Mouse (Mus musculus) neural tube, embryonic 11.5 days (tissue): ENCODE measurements at regions not wholly inside any gene's neighbourhood (a gene's known extent, or its start where the extent isn't known, plus 50 kb on each side); places are given as distances from the start of the nearest gene placed in this dataset.
"Not testable (repeated sequence)": the region's sequence is repeated elsewhere in the genome, so short reads cannot be mapped to it uniquely, and the experiment has no call there.

ENCODE experiments used
- ATAC-seq: fragments of 200-750 bp; cut with Nextera tagmentation; 2 replicates; pipeline ENCODE4 v1.8.0; 2017; ENCODE audit warnings: moderate number of reproducible peaks, mild to moderate bottlenecking, moderate TSS enrichment, moderate library complexity; ENCODE audit not compliant: insufficient read depth, low FRiP score, low TSS enrichment
- DNase-seq: peaks from one replicate; pipeline ENCODE4 v3.0.0-alpha.2; 2015; ENCODE audit warnings: low spot score
- H3K27ac ChIP-seq: fragments of 300-500 bp; sonication (generic); 2 replicates; pipeline ENCODE4 v1.5.1; 2014; ENCODE audit warnings: low read depth, mild to moderate bottlenecking, low read length
- H3K27me3 ChIP-seq: fragments of 300-500 bp; sonication (generic); 2 replicates; pipeline ENCODE4 v1.6.1; 2014; ENCODE audit warnings: mild to moderate bottlenecking, low read length, mixed read lengths; ENCODE audit not compliant: control insufficient read depth, insufficient read depth
- H3K36me3 ChIP-seq: fragments of 300-500 bp; sonication (generic); 2 replicates; pipeline ENCODE4 v1.6.1; 2014; ENCODE audit warnings: mild to moderate bottlenecking, low read length, moderate library complexity, mixed read lengths; ENCODE audit not compliant: control insufficient read depth, insufficient read depth
- H3K4me1 ChIP-seq: fragments of 300-500 bp; sonication (generic); 2 replicates; pipeline ENCODE4 v1.6.1; 2014; ENCODE audit warnings: low read length, mixed read lengths; ENCODE audit not compliant: control insufficient read depth, insufficient read depth
- H3K4me2 ChIP-seq: fragments of 300-500 bp; sonication (generic); 2 replicates; pipeline ENCODE4 v1.6.1; 2014; ENCODE audit warnings: low read depth, mild to moderate bottlenecking, moderate library complexity
- H3K4me3 ChIP-seq: fragments of 300-500 bp; sonication (generic); 2 replicates; pipeline ENCODE4 v1.5.1; 2014; ENCODE audit warnings: low read depth, low read length
- H3K9ac ChIP-seq: fragments of 300-500 bp; sonication (generic); 2 replicates; pipeline ENCODE4 v1.6.1; 2014; ENCODE audit warnings: mild to moderate bottlenecking, low read length
- H3K9me3 ChIP-seq: fragments of 300-500 bp; sonication (generic); 2 replicates; pipeline ENCODE4 v1.6.1; 2016; ENCODE audit warnings: low read length; ENCODE audit not compliant: control insufficient read depth
- WGBS: fragments of 180-500 bp; shearing (Covaris S2); extraction: QIAGEN DNeasy Blood & Tissue Kit; methylation state at CpG from one replicate; pipeline ENCODE4 v1.1.7; 2014; 5-methylcytosine and 5-hydroxymethylcytosine counted together

GRCm38 (mm10) chr19:3158149-3158548 is 124.6 kb upstream of the Mrpl21 start:
- H3K36me3 ChIP-seq, ATAC-seq, H3K9me3 ChIP-seq, H3K4me1 ChIP-seq, H3K4me3 ChIP-seq, H3K4me2 ChIP-seq, DNase-seq, H3K27me3 ChIP-seq, H3K27ac ChIP-seq, H3K9ac ChIP-seq: not testable (repeated sequence)
- WGBS, result 85% methylated on average over 2 of the region's 2 CpGs

DNA sequence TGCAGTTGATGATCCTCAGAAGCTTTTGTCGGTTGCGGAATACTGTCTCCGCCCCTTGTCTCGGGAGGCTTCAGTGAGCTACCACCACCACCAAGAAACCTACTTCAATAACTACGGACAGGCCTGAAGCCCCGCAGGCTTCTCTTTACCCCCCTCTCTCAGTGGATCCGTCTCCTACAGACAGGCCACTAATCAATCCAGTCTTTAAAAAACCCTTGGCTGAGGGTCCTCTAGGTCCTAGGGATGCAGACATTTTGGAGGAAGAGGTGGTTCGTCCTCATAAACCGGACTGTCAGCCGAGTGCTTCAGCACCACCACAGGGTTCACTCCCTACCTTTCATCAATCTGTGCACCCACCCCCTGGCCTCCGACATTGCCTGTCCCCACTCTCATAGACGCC is 123.4 kb upstream of the Mrpl21 start:
- H3K9me3 ChIP-seq, result peaks cover 9% of the 10 kb centered on the region; the same call in 1 of the 2 replicates
- no peak overlapping the region for H3K4me2 ChIP-seq
- DNase-seq (no peak), ATAC-seq (no peak)
- WGBS, result 90% methylated on average over 12 of the region's 12 CpGs
- H3K27ac ChIP-seq, result no peak overlapping the region
- no peaks in the 10 kb centered on the region for H3K27me3 ChIP-seq
- H3K9ac ChIP-seq, result no peak overlapping the region
- no peaks in the 10 kb centered on the region for H3K36me3 ChIP-seq
- H3K4me1 ChIP-seq, result no peaks in the 10 kb centered on the region
- no peak overlapping the region for H3K4me3 ChIP-seq

- no peak for ATAC-seq
- WGBS, result 63% methylated on average over 7 of the region's 7 CpGs
- DNase-seq, result no peak
These were observed 115.0 kb upstream of the Mrpl21 start for GRCm38 (mm10) chr19:3167683-3168082.

DNA sequence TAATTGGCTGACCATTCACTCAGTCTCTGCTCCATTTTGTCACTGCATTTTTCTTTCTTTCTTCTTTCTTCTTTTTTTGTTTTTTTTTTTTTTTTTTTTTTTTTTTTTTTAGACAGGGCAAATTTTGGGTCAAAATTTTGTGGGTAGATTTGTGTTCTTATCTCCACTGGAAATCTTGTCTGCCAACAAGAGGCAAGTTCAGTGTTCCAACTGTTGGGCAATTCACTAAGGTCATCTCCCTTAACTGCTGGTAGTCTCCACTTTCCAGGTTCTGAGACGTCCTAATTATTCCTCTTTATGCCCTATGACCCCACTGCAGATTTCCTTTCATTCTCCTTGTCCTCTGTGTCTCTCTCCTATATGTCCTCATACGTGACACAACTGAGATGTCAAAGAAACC is 100.1 kb upstream of the Mrpl21 start:
- 62% methylated on average over 2 of the region's 2 CpGs for WGBS

More at GRCm38 (mm10) chr19:3167683-3168082, 115.0 kb upstream of the Mrpl21 start:
- H3K4me3 ChIP-seq, result no peak overlapping the region
- H3K4me2 ChIP-seq, result no peak overlapping the region
- H3K4me1 ChIP-seq, result no peaks in the 10 kb centered on the region
- H3K27ac ChIP-seq, result no peak overlapping the region
- H3K27me3 ChIP-seq, result no peaks in the 10 kb centered on the region
- H3K9ac ChIP-seq, result no peak overlapping the region
- no peaks in the 10 kb centered on the region for H3K36me3 ChIP-seq
- H3K9me3 ChIP-seq, result peaks cover 2% of the 10 kb centered on the region; the same call in 1 of the 2 replicates

GRCm38 (mm10) chr19:3192644-3193043 is 90.1 kb upstream of the Mrpl21 start:
- H3K27ac ChIP-seq, result no peak overlapping the region
- DNase-seq (no peak), ATAC-seq (no peak)
- H3K4me1 ChIP-seq, result no peaks in the 10 kb centered on the region
- H3K9me3 ChIP-seq, result no peaks in the 10 kb centered on the region
- no peak overlapping the region for H3K9ac ChIP-seq
- no peaks in the 10 kb centered on the region for H3K27me3 ChIP-seq
- H3K36me3 ChIP-seq, result no peaks in the 10 kb centered on the region
- H3K4me2 ChIP-seq, result no peak overlapping the region
- no peak overlapping the region for H3K4me3 ChIP-seq

More for the DNA sequence above, 100.1 kb upstream of the Mrpl21 start:
- DNase-seq (no peak), ATAC-seq (no peak)
- H3K4me2 ChIP-seq, result no peak overlapping the region
- no peaks in the 10 kb centered on the region for H3K27me3 ChIP-seq
- H3K4me3 ChIP-seq, result no peak overlapping the region
- peaks cover 3% of the 10 kb centered on the region; the same call in 1 of the 2 replicates for H3K9me3 ChIP-seq
- H3K27ac ChIP-seq, result no peak overlapping the region
- H3K36me3 ChIP-seq, result no peaks in the 10 kb centered on the region
- H3K9ac ChIP-seq, result no peak overlapping the region
- no peaks in the 10 kb centered on the region for H3K4me1 ChIP-seq

GRCm38 (mm10) chr19:3204504-3204903 is 78.2 kb upstream of the Mrpl21 start:
- H3K9ac ChIP-seq, H3K4me2 ChIP-seq: not testable (repeated sequence)
- 59% methylated on average over 5 of the region's 5 CpGs for WGBS

GRCm38 (mm10) chr19:3205406-3205805 is 77.3 kb upstream of the Mrpl21 start:
- H3K27ac ChIP-seq, H3K36me3 ChIP-seq, ATAC-seq, H3K27me3 ChIP-seq, H3K9ac ChIP-seq, H3K9me3 ChIP-seq, H3K4me3 ChIP-seq, H3K4me1 ChIP-seq, DNase-seq, H3K4me2 ChIP-seq: not testable (repeated sequence)
- WGBS, result 82% methylated on average over 15 of the region's 28 CpGs

More at GRCm38 (mm10) chr19:3204504-3204903, 78.2 kb upstream of the Mrpl21 start:
- H3K27ac ChIP-seq, H3K27me3 ChIP-seq, H3K4me1 ChIP-seq, ATAC-seq, H3K36me3 ChIP-seq, DNase-seq, H3K9me3 ChIP-seq, H3K4me3 ChIP-seq: not testable (repeated sequence)

DNA sequence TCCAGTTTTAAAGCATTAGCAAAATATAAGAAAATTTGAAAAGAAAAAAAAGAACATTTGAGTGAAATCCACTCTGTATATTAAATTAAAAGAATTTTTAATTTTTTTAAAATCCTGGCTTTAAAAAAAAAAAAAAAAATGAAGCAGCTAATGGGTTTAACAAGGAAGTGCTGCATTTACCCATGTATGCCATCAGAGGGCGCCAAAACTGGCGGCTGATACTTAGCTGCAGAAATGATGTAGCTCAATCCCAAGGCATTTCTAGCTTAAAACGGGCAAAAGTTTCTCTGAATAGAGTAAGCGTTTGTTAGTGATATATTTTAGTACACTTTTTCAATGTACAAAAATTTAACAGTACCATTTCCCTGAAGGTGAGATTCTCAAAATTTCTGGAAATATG is 74.4 kb upstream of the Mrpl21 start:
- no peak overlapping the region for H3K4me3 ChIP-seq
- H3K9ac ChIP-seq, result no peak overlapping the region
- no peak overlapping the region for H3K27ac ChIP-seq
- DNase-seq (peak; percentile 16), ATAC-seq (no peak)
- H3K27me3 ChIP-seq, result no peaks in the 10 kb centered on the region
- H3K4me2 ChIP-seq, result no peak overlapping the region
- 13% methylated on average over 4 of the region's 4 CpGs for WGBS
- H3K4me1 ChIP-seq, result no peaks in the 10 kb centered on the region
- no peaks in the 10 kb centered on the region for H3K9me3 ChIP-seq
- no peaks in the 10 kb centered on the region for H3K36me3 ChIP-seq
